Mouse (Mus musculus): Measurements from ENCODE around the gene Vps53. TPM values are rescaled to one million over a fixed set of nuclear protein-coding genes. Genes with fewer than 3 reads are reported as not detected.
A peak's percentile ranks its signal among the peaks of the same experiment; 100 is the strongest.

Vps53 gene
- total RNA-seq, 1 experiment from 2014 or later = 55.1 TPM

GRCm38 (mm10) chr11:76050967-76051512 lies 128.4 kb downstream of the Vps53 start:
- no peak for DNase-seq

DNA sequence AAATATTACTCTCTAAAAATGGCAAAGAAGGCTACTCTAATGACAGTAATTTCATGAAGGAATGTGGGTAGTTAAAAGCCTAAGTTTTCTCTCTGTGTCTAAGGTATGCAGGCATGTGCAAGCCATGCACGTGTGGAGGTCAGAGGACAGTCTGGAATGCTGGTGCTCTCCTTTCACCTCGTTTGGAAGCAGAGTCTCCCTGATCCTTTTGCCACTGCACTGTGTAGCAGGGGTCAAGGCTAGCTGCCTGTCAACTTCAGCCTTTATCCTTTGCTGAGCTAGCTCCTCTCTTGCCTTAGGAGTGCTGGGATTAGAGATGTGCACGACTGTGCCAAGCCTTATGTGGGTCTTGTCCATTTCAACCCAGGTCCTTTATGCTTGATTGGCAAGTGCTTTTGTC lies 128.9 kb downstream of the Vps53 start:
- no peak for DNase-seq

DNA sequence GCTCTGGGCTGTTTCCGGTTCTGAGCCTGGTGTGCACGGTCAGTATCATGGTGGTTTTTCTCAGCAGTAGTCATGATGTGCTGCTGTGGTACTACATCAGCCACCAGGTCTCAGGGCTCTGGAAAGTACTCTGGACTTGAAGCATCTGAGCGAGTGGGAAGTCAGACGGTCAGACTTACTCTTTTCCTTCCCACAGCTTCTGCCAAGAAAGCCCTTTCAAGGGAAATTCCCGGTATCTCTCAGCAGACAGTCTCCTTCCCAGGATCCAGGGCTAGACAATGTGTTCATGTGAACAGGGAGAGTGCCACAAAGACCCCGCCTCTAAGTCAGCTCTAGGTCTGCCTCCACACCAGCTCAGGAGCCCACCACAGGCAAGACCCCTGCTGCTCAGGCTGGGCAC lies 134.1 kb downstream of the Vps53 start:
- DNase-seq = no peak

- no peak for DNase-seq
Measured at GRCm38 (mm10) chr11:76044468-76044867, 135.0 kb downstream of the Vps53 start.

GRCm38 (mm10) chr11:76042882-76043281 lies 136.6 kb downstream of the Vps53 start:
- no peak for DNase-seq

DNA sequence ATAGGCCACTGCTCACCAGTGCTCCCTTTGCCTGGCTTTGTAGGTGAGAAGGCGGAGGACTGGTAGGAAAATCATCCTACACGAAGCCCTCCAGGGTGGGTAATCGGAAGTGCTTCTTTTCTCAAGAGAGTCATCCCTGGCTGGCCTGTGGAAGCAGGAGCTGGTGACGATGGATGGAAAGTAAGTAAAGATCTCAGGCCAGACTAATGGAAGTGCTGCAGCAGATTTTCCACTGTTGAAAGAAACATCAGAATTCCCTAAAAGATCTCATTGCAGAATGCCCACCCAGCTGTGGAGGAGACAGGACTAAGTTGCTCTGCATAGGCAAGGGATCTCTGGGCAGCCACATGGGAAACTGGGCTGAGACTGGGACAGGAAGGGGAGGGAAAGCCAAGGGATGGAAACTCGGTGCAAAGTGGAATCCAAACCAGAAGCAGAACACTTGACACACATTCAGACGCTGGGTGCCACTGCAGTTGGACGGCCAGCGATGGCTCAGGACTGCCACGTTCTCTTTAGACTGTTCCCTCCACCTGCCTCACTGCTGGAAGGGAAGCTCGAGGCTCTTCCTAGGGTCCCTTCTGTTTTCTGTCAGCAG lies 137.3 kb downstream of the Vps53 start:
- no peak for DNase-seq

GRCm38 (mm10) chr11:76040761-76041376 lies 138.6 kb downstream of the Vps53 start:
- no peak for DNase-seq

- DNase-seq = no peak
Measured at GRCm38 (mm10) chr11:76040106-76040505, 139.3 kb downstream of the Vps53 start.

GRCm38 (mm10) chr11:76039271-76040053 lies 140.0 kb downstream of the Vps53 start:
- DNase-seq = no peak

DNA sequence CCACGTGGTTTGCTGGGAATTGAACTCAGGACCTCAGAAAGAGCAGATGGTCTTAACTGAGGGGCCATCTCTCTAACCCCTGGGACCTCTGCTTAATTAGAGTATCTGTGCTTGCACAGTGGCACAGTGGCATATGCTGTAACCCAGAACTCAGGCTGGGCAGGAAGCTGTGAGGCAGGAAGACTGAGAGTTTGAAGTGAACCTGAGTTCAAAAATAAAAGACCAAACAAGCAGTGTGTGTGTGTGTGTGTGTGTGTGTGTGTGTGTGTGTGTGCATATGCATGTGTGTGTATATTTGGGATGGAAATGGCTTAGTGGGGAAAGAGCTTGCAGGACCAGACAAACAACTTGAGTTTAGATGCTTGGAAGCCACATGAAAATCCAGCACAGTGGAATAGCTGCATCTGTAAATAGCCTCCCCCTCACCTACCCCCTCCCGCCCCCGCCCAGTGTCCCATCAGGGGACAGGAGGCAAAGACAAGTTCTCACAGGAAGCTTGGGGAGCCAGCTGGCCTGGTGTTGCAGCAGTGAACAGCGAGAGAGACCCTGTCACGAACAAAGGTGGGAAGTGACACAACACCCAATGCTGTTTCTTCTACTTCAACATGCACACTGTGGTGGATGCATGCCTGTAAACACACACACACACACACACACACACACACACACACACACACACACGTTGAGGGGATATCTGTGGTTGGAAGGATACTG lies 141.7 kb downstream of the Vps53 start:
- DNase-seq = no peak

- DNase-seq = no peak
Measured at GRCm38 (mm10) chr11:76035182-76035581, 144.3 kb downstream of the Vps53 start.

- no peak for DNase-seq
Measured at GRCm38 (mm10) chr11:76033836-76034235, 145.6 kb downstream of the Vps53 start.

DNA sequence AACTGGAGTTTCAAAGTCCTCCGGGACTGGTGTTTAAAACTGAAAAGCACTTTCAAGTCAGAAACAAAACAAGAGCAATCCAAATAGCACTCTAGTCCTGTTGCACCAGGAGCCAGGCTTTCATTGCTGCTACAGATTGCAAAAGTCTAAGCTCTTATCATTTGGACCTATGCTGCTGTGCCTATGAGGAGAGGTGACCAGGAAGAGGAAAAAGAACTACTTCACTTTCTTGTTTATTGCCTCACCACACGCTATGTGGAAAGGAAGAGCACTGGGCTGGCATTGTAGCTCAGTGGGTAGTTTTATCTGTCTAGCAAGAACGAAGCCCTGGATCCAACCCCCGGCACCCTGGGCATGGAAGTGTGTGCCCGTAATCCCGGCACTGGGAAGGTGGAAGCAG lies 146.1 kb downstream of the Vps53 start:
- no peak for DNase-seq

GRCm38 (mm10) chr11:76028072-76028465 lies 151.4 kb downstream of the Vps53 start:
- DNase-seq = peak; percentile 23

- DNase-seq = peak; percentile 96
Measured at GRCm38 (mm10) chr11:76027139-76028071, 152.0 kb downstream of the Vps53 start, which contains the start of gene Rflnb. TSS of gene Rflnb (minus strand) at chr11:76027782.

DNA sequence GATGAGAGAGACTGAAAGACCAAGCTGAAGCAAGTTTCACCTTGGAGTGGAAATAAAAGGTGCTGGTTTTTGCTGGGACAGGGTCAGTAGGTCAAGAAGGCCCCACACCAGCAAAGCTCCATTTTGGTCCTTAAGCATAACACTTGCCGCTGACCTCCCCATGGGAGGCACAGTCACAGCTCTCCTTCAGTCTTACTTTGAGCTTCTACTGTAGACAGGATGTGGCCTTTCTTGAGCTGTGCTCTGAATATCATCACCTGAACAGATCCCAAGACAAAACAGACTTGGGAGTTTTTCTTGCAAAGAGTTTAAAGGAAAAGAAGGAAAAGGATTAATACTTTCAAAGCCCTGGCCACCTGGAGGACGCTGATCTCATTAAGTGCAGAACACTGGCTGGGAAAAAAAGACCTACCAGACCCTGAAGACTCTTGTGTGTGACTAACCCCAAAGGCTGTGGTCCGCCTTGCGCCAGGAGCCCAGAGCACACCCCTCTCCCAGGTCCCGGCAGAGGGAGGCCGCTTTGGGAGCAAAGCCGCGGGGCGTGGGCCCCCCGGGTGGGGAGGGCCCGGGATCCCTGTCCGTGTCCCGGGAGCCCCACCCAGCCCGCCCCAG lies 152.8 kb downstream of the Vps53 start:
- DNase-seq = no peak

- no peak for DNase-seq
Measured at GRCm38 (mm10) chr11:76025080-76025583, 154.3 kb downstream of the Vps53 start.

- no peak for DNase-seq
Measured at GRCm38 (mm10) chr11:76020916-76021315, 158.5 kb downstream of the Vps53 start.

DNA sequence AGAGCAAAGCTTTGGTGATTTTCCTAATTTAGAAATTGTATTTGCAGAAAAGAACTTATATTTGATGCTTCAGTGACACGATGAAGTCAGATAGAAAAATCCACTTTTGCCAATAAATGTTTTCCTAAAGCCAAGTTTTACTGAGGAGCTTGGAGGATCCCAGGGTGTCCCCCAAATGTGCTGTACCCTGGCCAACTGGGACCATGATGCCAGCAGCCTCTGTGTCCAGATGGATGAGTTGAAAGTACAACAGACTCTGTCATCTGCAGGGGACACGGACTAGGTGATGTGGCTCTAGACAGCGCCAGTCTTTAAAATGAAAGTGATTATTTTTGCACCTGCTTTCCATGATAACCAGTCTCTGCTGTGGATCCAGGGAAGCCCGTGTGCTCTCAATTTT lies 159.6 kb downstream of the Vps53 start:
- no peak for DNase-seq

- no peak for DNase-seq
Measured at GRCm38 (mm10) chr11:76015814-76016213, 163.6 kb downstream of the Vps53 start.

DNA sequence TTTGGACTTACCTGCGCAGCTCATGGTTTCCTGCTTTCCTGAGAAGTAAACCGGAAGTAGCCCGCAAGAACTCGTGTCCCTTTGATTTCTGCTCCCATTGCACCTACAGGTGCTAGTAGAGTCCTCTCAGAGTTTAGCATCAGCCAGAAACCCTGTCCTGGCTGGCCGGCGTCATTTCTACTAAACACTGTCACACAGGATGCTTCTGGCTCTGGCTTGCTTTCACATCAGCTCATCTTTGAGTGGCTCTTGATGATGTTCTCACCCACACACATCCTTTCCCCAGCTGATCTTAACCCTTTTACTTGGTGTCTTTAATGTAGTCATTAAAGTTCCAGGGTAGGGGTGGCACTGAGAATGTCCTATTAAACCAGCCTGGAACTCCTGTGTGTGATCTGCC lies 164.2 kb downstream of the Vps53 start:
- no peak for DNase-seq

All from adrenal gland, postnatal 25 days (tissue).